Mouse (Mus musculus) hindbrain, embryonic 10.5 days (tissue): ENCODE measurements around the gene Sh3rf3. TPM values are rescaled to one million over a fixed set of nuclear protein-coding genes. Genes with fewer than 3 reads are reported as not detected.

Experiments
- DNase-seq: peaks from one replicate; pipeline ENCODE4 v3.0.0-alpha.2; 2017; ENCODE audit warnings: low spot score
- H3K27ac ChIP-seq: fragments of 300-500 bp; sonication (generic); 2 replicates; pipeline ENCODE4 v1.5.1; 2016; ENCODE audit warnings: mild to moderate bottlenecking, moderate library complexity
- H3K27me3 ChIP-seq: fragments of 300-500 bp; sonication (generic); 2 replicates; pipeline ENCODE4 v1.6.1; 2016; ENCODE audit warnings: mild to moderate bottlenecking; ENCODE audit not compliant: poor library complexity, insufficient read depth, severe bottlenecking
- H3K36me3 ChIP-seq: fragments of 300-500 bp; sonication (generic); 2 replicates; pipeline ENCODE4 v1.6.1; 2016; ENCODE audit warnings: mild to moderate bottlenecking, moderate library complexity
- H3K4me1 ChIP-seq: fragments of 300-500 bp; sonication (generic); replicated peaks from 2 replicates; pipeline ENCODE4 v1.6.1; 2016; ENCODE audit warnings: mild to moderate bottlenecking
- H3K4me3 ChIP-seq: fragments of 300-500 bp; sonication (generic); 2 replicates; pipeline ENCODE4 v1.5.1; 2016; ENCODE audit warnings: mild to moderate bottlenecking, moderate library complexity
- H3K9me3 ChIP-seq: fragments of 300-500 bp; sonication (generic); 2 replicates; pipeline ENCODE4 v1.6.1; 2016; ENCODE audit warnings: mild to moderate bottlenecking, moderate library complexity
- WGBS: fragments of 180-500 bp; shearing (Covaris S2); methylation state at CpG from one replicate; pipeline ENCODE4 v1.1.7; 2016; 5-methylcytosine and 5-hydroxymethylcytosine counted together
- polyA plus RNA-seq: library from polyadenylated mRNA; unstranded; fragments of >200 nt; fragmentation: Nextera tagmentation; extraction: Ambion mirVana; gene quantifications from 2 replicates; pipeline ENCODE4 v1.2.1, GENCODE M21; 2016

Gene Sh3rf3
- polyA plus RNA-seq, 1 experiment from 2014 or later: 1.1 TPM

- 87% methylated on average over 9 of the region's 9 CpGs for WGBS
Measured at GRCm38 (mm10) chr10:58981674-58982329, 168.6 kb downstream of the Sh3rf3 start.

GRCm38 (mm10) chr10:58982546-58983154 is 169.5 kb downstream of the Sh3rf3 start:
- DNase-seq: no peak
- Histone ChIP-seq H3K27me3 (no peaks in the 10 kb centered on the region), H3K4me1 (peaks cover 11% of the 10 kb centered on the region; the same call in 1 of the 2 replicates), H3K9me3 (no peaks in the 10 kb centered on the region), H3K27ac (no peak overlapping the region), H3K36me3 (no peaks in the 10 kb centered on the region), H3K4me3 (no peak overlapping the region)
- WGBS: 70% methylated on average over 5 of the region's 5 CpGs

More at GRCm38 (mm10) chr10:58981674-58982329, 168.6 kb downstream of the Sh3rf3 start:
- no peaks in the 10 kb centered on the region for H3K36me3 ChIP-seq
- H3K4me3 ChIP-seq: no peak overlapping the region
- peaks cover 11% of the 10 kb centered on the region; the same call in 1 of the 2 replicates for H3K4me1 ChIP-seq
- H3K27me3 ChIP-seq: no peaks in the 10 kb centered on the region
- H3K27ac ChIP-seq: no peak overlapping the region
- no peaks in the 10 kb centered on the region for H3K9me3 ChIP-seq
- DNase-seq: no peak

DNA sequence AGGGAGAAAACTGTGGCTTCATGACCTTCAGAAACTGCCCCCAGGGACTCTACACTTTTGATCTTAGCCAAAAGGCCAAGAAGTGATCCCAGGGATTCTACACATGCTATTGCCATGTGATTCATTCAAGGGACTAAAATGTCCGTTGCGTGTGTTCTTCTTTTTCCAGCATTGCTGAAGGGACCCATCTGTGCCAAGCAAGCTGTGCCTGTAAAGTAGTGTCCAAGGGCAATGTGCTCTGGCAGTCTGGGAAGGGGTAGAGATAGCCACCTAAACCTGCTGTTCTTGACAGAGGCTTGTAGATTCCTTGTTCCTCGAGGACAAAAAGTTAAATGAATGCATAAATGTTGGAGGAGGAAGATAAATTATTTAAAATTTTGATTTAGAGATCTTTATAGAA is 178.5 kb downstream of the Sh3rf3 start:
- Histone ChIP-seq H3K9me3 (no peaks in the 10 kb centered on the region), H3K4me3 (no peak overlapping the region), H3K36me3 (no peaks in the 10 kb centered on the region), H3K27me3 (no peaks in the 10 kb centered on the region), H3K27ac (no peak overlapping the region), H3K4me1 (no peaks in the 10 kb centered on the region)
- WGBS: 86% methylated on average over 3 of the region's 3 CpGs
- DNase-seq: no peak

DNA sequence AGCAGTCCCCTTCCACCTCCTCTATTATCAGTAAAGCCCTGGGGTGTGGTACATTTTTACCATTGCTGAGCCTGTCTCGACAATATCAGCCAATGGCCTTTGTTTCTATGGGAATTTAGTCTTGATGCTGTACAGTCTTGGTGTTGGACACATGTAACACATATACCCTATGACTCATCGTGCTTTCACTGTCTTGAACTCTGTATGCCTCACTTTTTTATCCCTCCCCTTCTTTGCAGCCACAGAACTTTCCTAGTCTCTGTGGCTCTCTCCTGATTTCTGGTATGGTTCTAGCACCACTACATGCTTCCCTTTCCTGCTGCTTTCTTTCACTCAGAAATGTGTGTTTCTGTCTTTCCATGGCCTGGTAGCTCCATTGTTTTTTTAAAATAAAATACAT is 181.6 kb downstream of the Sh3rf3 start:
- Histone ChIP-seq H3K36me3 (no peaks in the 10 kb centered on the region), H3K4me3 (no peak overlapping the region), H3K27ac (no peak overlapping the region), H3K4me1 (no peaks in the 10 kb centered on the region), H3K27me3 (no peaks in the 10 kb centered on the region), H3K9me3 (no peaks in the 10 kb centered on the region)
- DNase-seq: no peak
- WGBS: 84% methylated on average over 2 of the region's 2 CpGs

- Histone ChIP-seq H3K9me3 (no peaks in the 10 kb centered on the region), H3K36me3 (no peaks in the 10 kb centered on the region), H3K27me3 (no peaks in the 10 kb centered on the region), H3K4me1 (no peaks in the 10 kb centered on the region), H3K4me3 (no peak overlapping the region), H3K27ac (no peak overlapping the region)
- 72% methylated on average over 3 of the region's 3 CpGs for WGBS
- DNase-seq: no peak
Measured at GRCm38 (mm10) chr10:58995132-58995531, 182.0 kb downstream of the Sh3rf3 start.

GRCm38 (mm10) chr10:59002361-59002760 is 189.2 kb downstream of the Sh3rf3 start:
- Histone ChIP-seq H3K27me3 (no peaks in the 10 kb centered on the region), H3K4me1 (no peaks in the 10 kb centered on the region), H3K27ac (no peak overlapping the region), H3K36me3 (no peaks in the 10 kb centered on the region), H3K4me3 (no peak overlapping the region), H3K9me3 (no peaks in the 10 kb centered on the region)
- no peak for DNase-seq
- WGBS: 93% methylated on average over 9 of the region's 9 CpGs

DNA sequence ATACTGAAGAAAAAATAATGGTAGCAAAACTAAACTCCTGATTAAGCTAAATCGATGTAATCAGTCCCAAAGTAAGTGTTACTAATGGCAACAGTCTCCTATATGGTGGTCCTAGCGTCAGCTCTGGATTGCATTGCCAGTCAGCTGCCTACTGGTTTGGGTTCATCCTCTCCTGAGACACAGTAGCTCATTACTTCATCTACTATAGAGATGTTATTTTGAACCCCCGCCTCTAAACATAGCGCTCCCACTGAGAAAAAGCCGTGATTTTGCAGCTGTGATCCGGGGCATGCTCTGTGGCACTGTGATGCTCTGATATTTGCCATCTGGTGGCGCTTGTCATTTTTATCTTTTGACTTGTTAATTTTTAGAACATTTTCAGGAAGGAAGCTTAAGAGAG is 198.3 kb downstream of the Sh3rf3 start:
- no peaks in the 10 kb centered on the region for H3K4me1 ChIP-seq
- no peaks in the 10 kb centered on the region for H3K9me3 ChIP-seq
- 92% methylated on average over 7 of the region's 7 CpGs for WGBS
- no peaks in the 10 kb centered on the region for H3K27me3 ChIP-seq
- H3K4me3 ChIP-seq: no peak overlapping the region
- DNase-seq: no peak
- H3K27ac ChIP-seq: no peak overlapping the region
- H3K36me3 ChIP-seq: no peaks in the 10 kb centered on the region

GRCm38 (mm10) chr10:59013618-59014017 is 200.5 kb downstream of the Sh3rf3 start:
- WGBS: 89% methylated on average over 9 of the region's 9 CpGs
- no peaks in the 10 kb centered on the region for H3K4me1 ChIP-seq
- H3K4me3 ChIP-seq: no peak overlapping the region
- no peaks in the 10 kb centered on the region for H3K9me3 ChIP-seq
- no peak for DNase-seq
- H3K36me3 ChIP-seq: no peaks in the 10 kb centered on the region
- H3K27ac ChIP-seq: no peak overlapping the region
- no peaks in the 10 kb centered on the region for H3K27me3 ChIP-seq

DNA sequence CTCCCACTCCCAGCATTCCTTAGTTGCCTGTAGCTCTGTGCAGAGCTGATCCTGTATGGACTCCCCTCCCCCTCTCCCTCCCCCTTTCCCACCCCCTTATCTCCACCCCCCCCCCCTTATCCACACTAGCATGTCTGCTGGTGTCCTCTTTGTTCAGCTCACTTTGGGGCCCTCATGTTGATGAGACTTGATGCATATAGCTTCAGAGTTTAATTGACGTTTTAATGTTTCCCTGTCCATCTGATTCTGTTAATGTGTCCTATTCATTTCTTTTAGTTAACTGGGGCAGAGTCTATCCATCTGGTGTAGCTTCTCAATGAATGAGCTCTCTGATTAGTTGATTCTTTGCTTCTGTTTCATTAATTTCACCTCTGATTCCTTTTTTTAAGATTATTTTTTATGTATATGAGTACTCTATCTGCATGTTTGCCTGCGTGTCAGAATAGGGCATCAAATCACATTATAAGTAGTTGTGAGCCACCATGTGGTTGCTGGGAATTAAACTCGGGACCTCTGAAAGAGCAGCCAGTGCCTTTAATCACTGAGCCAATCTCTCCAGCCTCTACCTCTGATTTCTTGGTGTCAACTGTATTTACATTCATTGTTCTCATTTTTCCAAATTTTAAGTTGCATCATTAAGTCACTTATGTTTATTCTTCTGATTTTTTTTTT is 206.3 kb downstream of the Sh3rf3 start:
- H3K4me3 ChIP-seq: no peak overlapping the region
- DNase-seq: no peak
- WGBS: 67% methylated on average over 3 of the region's 3 CpGs
- no peaks in the 10 kb centered on the region for H3K9me3 ChIP-seq
- H3K4me1 ChIP-seq: no peaks in the 10 kb centered on the region
- H3K27ac ChIP-seq: no peak overlapping the region
- no peaks in the 10 kb centered on the region for H3K36me3 ChIP-seq
- no peaks in the 10 kb centered on the region for H3K27me3 ChIP-seq

- Histone ChIP-seq H3K4me3 (no peak overlapping the region), H3K4me1 (no peaks in the 10 kb centered on the region), H3K27me3 (no peaks in the 10 kb centered on the region), H3K27ac (no peak overlapping the region), H3K36me3 (no peaks in the 10 kb centered on the region), H3K9me3 (peaks cover 8% of the 10 kb centered on the region; the same call in 1 of the 2 replicates)
- 84% methylated on average over 4 of the region's 4 CpGs for WGBS
- DNase-seq: no peak
Measured at GRCm38 (mm10) chr10:59050434-59050833, 237.3 kb downstream of the Sh3rf3 start.

DNA sequence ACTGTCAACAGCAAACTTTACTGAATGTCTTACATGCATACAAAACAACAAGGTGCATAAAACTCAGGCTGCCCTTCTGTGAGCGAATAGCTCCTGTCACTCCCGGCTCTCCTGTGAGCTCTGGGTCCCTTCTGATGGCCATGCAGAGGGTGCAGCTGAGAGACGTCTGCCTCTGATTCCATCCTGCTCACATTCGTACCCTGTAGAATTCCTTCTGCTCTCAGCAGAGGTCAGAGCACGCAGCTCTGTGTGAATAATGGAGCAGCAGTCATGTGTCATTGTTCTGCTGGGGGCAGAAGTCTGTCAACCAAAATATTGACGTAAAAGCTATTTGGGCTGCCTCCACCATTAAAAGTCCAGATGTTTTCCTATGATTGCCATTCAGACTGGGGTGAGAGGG is 243.1 kb downstream of the Sh3rf3 start:
- WGBS: 61% methylated on average over 6 of the region's 6 CpGs
- Histone ChIP-seq H3K27me3 (no peaks in the 10 kb centered on the region), H3K9me3 (no peaks in the 10 kb centered on the region), H3K36me3 (no peaks in the 10 kb centered on the region), H3K4me1 (0 out of 2 replicates have a peak, but pooled peaks cover 4% of the 10 kb centered on the region), H3K27ac (no peak overlapping the region), H3K4me3 (no peak overlapping the region)
- DNase-seq: no peak

- H3K4me1 ChIP-seq: no peaks in the 10 kb centered on the region; the same call in 1 of the 2 replicates
- no peaks in the 10 kb centered on the region for H3K9me3 ChIP-seq
- H3K36me3 ChIP-seq: no peaks in the 10 kb centered on the region
- H3K4me3 ChIP-seq: no peak overlapping the region
- 79% methylated on average over 6 of the region's 6 CpGs for WGBS
- DNase-seq: no peak
- H3K27ac ChIP-seq: no peak overlapping the region
- no peaks in the 10 kb centered on the region for H3K27me3 ChIP-seq
Measured at GRCm38 (mm10) chr10:59066804-59067203, 253.6 kb downstream of the Sh3rf3 start.

DNA sequence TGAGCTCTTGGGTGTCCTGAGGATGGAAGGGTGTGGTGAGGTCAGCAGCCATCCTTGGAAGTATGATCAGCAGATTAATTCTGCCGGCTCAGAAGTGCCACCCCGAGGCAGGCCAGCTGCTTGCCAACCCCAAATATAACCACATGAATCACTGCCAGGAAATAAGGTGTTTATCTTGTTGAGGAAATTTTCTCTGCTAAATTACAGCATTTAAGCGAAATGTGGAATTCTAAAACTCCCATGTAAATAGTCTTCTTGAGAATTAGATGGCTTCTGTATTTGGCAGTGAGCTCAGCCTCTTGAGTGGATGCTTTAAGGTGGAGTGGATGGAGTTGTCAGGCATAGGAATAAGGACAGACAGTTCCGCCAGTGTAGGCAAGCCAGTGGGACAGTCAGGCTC is 259.7 kb downstream of the Sh3rf3 start:
- Histone ChIP-seq H3K27me3 (no peaks in the 10 kb centered on the region), H3K27ac (no peak overlapping the region), H3K9me3 (no peaks in the 10 kb centered on the region), H3K36me3 (no peaks in the 10 kb centered on the region), H3K4me3 (no peak overlapping the region), H3K4me1 (peaks cover 5% of the 10 kb centered on the region)
- 90% methylated on average over 4 of the region's 4 CpGs for WGBS
- DNase-seq: no peak
